Mouse (Mus musculus) gastrocnemius, postnatal 4 days (tissue): ENCODE results near the gene Rab11fip5. TPM values are rescaled to one million over a fixed set of nuclear protein-coding genes. Genes with fewer than 3 reads are reported as not detected.
A peak's percentile ranks its signal among the peaks of the same experiment; 100 is the strongest.

ENCODE experiments used
- DNase-seq, 2 experiments: peaks; one replicate each; pipeline ENCODE4 v3.0.0; 2021 to 2022; ENCODE audit warnings: low spot score in 2 of 2, mixed read lengths in 2 of 2
- total RNA-seq, 2 experiments: library from RNA; stranded (reverse); gene quantifications; 2 replicates each; pipeline ENCODE4 v1.2.3; 2021

Gene Rab11fip5
- total RNA-seq, 2 experiments from 2014 or later = 49.3 to 50.8 TPM

- DNase-seq = peak; percentile 89 to 98
Observed at GRCm38 (mm10) chr6:85374734-85375114, 290 bp upstream of the Rab11fip5 start.

GRCm38 (mm10) chr6:85373066-85373860 lies 1.2 kb downstream of the Rab11fip5 start:
- no peak for DNase-seq

GRCm38 (mm10) chr6:85372496-85372895 lies 1.9 kb downstream of the Rab11fip5 start:
- DNase-seq = peak in 1 of 2 experiments; percentile 34

GRCm38 (mm10) chr6:85371859-85372405 lies 2.5 kb downstream of the Rab11fip5 start:
- DNase-seq = no peak

GRCm38 (mm10) chr6:85370666-85371430 lies 3.6 kb downstream of the Rab11fip5 start:
- no peak for DNase-seq

GRCm38 (mm10) chr6:85370041-85370440 lies 4.4 kb downstream of the Rab11fip5 start:
- DNase-seq = no peak

GRCm38 (mm10) chr6:85369181-85369860 lies 5.1 kb downstream of the Rab11fip5 start:
- DNase-seq = peak; percentile 55 to 78

GRCm38 (mm10) chr6:85368722-85369121 lies 5.7 kb downstream of the Rab11fip5 start:
- no peak for DNase-seq

- DNase-seq = no peak
Observed at GRCm38 (mm10) chr6:85368166-85368565, 6.3 kb downstream of the Rab11fip5 start.

- DNase-seq = no peak
Observed at GRCm38 (mm10) chr6:85366387-85366786, 8.0 kb downstream of the Rab11fip5 start.

- DNase-seq = no peak
Observed at GRCm38 (mm10) chr6:85364439-85364838, 10.0 kb downstream of the Rab11fip5 start.

GRCm38 (mm10) chr6:85363906-85364260 lies 10.6 kb downstream of the Rab11fip5 start:
- DNase-seq = no peak

- DNase-seq = no peak
Observed at GRCm38 (mm10) chr6:85363231-85363905, 11.1 kb downstream of the Rab11fip5 start.

- no peak for DNase-seq
Observed at GRCm38 (mm10) chr6:85362610-85363009, 11.8 kb downstream of the Rab11fip5 start.

- DNase-seq = no peak
Observed at GRCm38 (mm10) chr6:85360311-85360710, 14.1 kb downstream of the Rab11fip5 start.

- no peak for DNase-seq
Observed at GRCm38 (mm10) chr6:85358877-85359276, 15.6 kb downstream of the Rab11fip5 start.

- no peak for DNase-seq
Observed at GRCm38 (mm10) chr6:85356682-85357465, 17.6 kb downstream of the Rab11fip5 start.

GRCm38 (mm10) chr6:85355753-85356152 lies 18.7 kb downstream of the Rab11fip5 start:
- DNase-seq = no peak

GRCm38 (mm10) chr6:85354709-85355108 lies 19.7 kb downstream of the Rab11fip5 start:
- DNase-seq = no peak

- no peak for DNase-seq
Observed at GRCm38 (mm10) chr6:85353706-85354105, 20.7 kb downstream of the Rab11fip5 start.
